Mouse (Mus musculus) testis, adult 2 months (tissue): Measurements from ENCODE around the gene Best1. TPM values are rescaled to one million over a fixed set of nuclear protein-coding genes. Genes with fewer than 3 reads are reported as not detected.

Experiments
- H3K27ac ChIP-seq: fragments of 200-500 bp; 2 replicates; pipeline ENCODE4 v1.5.1; 2012; ENCODE audit warnings: low read depth, low read length; ENCODE audit not compliant: control insufficient read depth, insufficient read depth
- H3K27me3 ChIP-seq: fragments of 200-500 bp; 2 replicates; pipeline ENCODE4 v1.6.1; 2012; ENCODE audit warnings: mild to moderate bottlenecking, low read length, moderate library complexity; ENCODE audit not compliant: control insufficient read depth, insufficient read depth
- H3K36me3 ChIP-seq: fragments of 200-500 bp; 2 replicates; pipeline ENCODE4 v1.6.1; 2012; ENCODE audit warnings: mild to moderate bottlenecking, low read length; ENCODE audit not compliant: control insufficient read depth, insufficient read depth
- H3K4me1 ChIP-seq: fragments of 200-500 bp; 2 replicates; pipeline ENCODE4 v1.6.1; 2012; ENCODE audit warnings: low read length; ENCODE audit not compliant: control insufficient read depth, insufficient read depth
- H3K4me3 ChIP-seq: fragments of 200-500 bp; 2 replicates; pipeline ENCODE4 v1.5.1; 2012; ENCODE audit warnings: low read depth, mild to moderate bottlenecking, low read length, moderate library complexity, mixed read lengths; ENCODE audit not compliant: control insufficient read depth
- CTCF ChIP-seq: fragments of 200-500 bp; IDR thresholded peaks from 2 replicates; pipeline ENCODE4 v1.5.1; 2012; ENCODE audit warnings: low read depth, mild to moderate bottlenecking, inconsistent platforms, low read length, moderate library complexity; ENCODE audit not compliant: control insufficient read depth, insufficient read depth, insufficient replicate concordance
- POLR2A ChIP-seq: fragments of 200-500 bp; IDR thresholded peaks from 2 replicates; pipeline ENCODE4 v1.6.1; 2012; ENCODE audit warnings: low read depth, mild to moderate bottlenecking, inconsistent platforms, low read length, moderate library complexity; ENCODE audit not compliant: control insufficient read depth
- polyA plus RNA-seq: library from polyadenylated mRNA; depleted of rRNA; stranded (reverse); fragments of >200 nt; gene quantifications from 2 replicates; pipeline ENCODE4 v1.2.3, GENCODE M21; 2012

The Best1 gene
- polyA plus RNA-seq, 1 experiment: 362 TPM

DNA sequence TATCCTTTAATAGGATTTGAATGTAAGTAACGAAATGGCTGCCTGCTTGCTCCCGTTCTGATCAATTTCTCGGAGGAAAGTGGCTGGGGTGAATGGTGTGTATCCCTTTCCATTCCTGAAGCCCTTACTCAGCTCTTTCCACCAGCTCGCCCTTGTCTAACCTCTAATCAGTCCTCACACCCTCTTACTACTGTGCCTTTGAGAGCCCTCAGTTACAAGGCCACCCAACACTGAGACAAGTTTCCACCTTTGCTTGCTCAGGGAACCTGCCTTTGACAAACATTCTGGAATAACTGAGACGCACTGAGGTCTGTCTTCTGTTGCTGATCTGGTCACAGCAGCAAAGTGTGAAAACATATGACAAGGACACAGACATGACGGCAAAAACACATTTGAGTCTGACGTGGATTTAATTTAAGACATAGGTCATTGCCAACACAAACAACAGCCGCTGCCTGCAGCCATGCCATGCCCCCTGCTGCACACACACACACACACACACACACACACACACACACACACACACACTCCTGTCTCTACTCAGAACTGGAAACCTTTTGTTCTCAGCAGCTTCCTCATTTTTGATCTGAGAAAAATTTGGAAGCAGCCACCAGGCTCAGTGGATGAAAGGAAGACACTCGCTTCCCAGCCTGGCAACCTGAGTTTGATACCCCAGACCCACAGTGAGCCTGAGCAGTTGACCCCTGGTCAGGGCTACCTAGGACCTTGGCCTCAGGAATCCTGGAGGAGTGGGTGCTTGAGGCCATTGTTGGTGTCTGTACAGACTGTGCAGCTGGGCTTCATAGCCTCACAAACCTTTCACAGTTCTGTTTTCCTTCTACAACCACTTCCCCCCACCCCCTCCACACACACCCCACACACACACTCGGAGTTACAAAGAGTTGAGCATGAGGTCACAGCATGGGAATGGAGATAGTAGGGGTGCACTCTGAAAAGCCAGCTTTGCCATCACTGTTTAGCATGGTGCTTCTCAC, 58.6 kb downstream of the Best1 start:
- Histone ChIP-seq H3K27ac (no peak overlapping the region), H3K27me3 (no peaks in the 10 kb centered on the region), H3K36me3 (no peaks in the 10 kb centered on the region), H3K4me3 (no peak overlapping the region), H3K4me1 (0 out of 2 replicates have a peak, but pooled peaks cover 3% of the 10 kb centered on the region)
- TF ChIP-seq POLR2A: no peak
- TF ChIP-seq CTCF: no peak

DNA sequence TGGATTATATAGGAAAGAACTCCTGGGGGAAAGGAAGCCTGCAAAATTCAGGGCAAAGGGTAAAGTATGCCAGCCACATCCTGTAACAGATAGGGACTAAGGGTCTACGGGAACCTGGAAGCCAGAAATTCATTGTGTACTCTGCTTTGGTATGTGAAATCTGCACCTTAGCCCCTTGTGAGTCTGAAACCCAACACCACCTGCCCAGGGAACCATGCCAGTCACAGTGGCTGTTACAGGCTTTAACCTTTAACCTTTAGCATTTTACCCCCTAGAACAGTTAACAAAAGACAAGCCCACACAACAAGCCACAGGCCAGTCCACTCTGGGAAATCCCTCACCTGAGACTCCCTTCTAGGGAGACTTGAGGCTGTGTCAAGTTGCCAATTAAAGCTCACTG, 59.6 kb downstream of the Best1 start:
- no peak overlapping the region for H3K27ac ChIP-seq
- no peaks in the 10 kb centered on the region for H3K36me3 ChIP-seq
- TF ChIP-seq POLR2A: no peak
- no peak for TF ChIP-seq CTCF
- 0 out of 2 replicates have a peak, but pooled peaks cover 3% of the 10 kb centered on the region for H3K4me1 ChIP-seq
- no peaks in the 10 kb centered on the region for H3K27me3 ChIP-seq
- no peak overlapping the region for H3K4me3 ChIP-seq

DNA sequence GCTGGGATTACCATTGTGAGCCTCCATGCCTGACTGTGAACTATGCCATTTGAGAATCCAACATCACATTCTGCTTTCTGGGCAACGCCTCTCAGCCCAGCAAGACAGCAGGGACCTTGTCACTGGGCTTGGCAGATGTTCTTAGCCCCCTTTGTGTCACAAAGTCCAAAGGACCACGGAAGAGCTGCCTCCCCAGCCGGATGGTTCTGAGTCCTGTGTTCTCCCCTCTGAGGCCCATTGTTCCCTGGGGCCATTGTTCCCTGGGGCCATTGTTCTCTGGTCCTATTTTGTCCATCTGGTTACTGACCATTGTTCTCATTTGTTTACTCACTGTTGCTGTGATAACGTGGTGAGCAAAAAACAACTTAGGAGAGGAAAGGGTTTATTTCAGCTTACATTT, 60.5 kb downstream of the Best1 start:
- H3K4me3 ChIP-seq: no peak overlapping the region
- H3K36me3 ChIP-seq: no peaks in the 10 kb centered on the region
- no peaks in the 10 kb centered on the region for H3K27me3 ChIP-seq
- TF ChIP-seq CTCF (no peak), POLR2A (no peak)
- 0 out of 2 replicates have a peak, but pooled peaks cover 3% of the 10 kb centered on the region for H3K4me1 ChIP-seq
- H3K27ac ChIP-seq: no peak overlapping the region

DNA sequence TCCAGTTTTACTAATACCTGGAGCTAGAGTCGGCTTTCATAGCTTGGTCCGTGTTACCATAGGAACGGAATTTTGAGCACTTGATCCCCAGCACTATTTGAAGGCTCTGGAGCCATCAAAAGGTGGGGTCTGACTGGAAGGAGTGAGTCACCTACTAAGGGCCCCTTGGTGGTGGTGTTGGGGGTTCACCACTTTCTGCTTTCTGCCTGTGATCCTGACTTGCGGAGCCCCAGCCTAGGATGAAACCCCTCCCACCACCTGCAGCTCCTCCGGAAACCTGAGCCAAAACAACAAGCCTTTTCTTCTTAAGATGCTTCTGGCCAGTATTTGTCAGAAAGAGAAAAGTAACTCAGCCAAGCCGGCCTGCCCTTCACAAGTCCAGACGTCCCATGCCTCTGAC, 61.6 kb downstream of the Best1 start:
- H3K4me3 ChIP-seq: no peak overlapping the region
- H3K4me1 ChIP-seq: 0 out of 2 replicates have a peak, but pooled peaks cover 3% of the 10 kb centered on the region
- no peaks in the 10 kb centered on the region for H3K36me3 ChIP-seq
- TF ChIP-seq CTCF (no peak), POLR2A (no peak)
- H3K27me3 ChIP-seq: no peaks in the 10 kb centered on the region
- no peak overlapping the region for H3K27ac ChIP-seq

DNA sequence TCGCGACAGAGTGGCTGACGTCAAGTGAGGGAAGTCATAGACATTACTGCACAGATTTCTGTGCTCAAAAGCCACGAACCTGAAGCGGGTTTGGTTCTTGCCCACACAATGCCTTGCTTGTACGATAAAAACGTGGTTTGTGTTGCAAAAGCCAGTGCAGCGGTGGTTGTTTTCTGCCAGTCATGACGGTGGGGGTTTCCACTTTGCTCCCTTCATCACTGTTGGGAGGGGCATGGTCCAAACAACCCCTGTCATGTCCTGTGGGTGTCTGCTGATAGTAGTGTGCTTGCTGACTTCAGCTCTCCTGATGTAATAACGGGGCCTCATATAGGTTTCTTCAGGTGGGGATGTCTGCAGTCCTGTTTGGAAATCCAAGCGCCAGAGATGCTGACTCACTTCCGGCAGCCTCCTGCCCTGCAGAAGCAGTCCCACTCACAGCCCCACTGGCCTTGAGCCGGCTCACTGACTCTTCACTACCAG, 62.6 kb downstream of the Best1 start:
- no peak overlapping the region for H3K27ac ChIP-seq
- H3K27me3 ChIP-seq: no peaks in the 10 kb centered on the region
- H3K4me3 ChIP-seq: no peak overlapping the region
- no peaks in the 10 kb centered on the region for H3K36me3 ChIP-seq
- TF ChIP-seq CTCF: no peak
- H3K4me1 ChIP-seq: 0 out of 2 replicates have a peak, but pooled peaks cover 3% of the 10 kb centered on the region

DNA sequence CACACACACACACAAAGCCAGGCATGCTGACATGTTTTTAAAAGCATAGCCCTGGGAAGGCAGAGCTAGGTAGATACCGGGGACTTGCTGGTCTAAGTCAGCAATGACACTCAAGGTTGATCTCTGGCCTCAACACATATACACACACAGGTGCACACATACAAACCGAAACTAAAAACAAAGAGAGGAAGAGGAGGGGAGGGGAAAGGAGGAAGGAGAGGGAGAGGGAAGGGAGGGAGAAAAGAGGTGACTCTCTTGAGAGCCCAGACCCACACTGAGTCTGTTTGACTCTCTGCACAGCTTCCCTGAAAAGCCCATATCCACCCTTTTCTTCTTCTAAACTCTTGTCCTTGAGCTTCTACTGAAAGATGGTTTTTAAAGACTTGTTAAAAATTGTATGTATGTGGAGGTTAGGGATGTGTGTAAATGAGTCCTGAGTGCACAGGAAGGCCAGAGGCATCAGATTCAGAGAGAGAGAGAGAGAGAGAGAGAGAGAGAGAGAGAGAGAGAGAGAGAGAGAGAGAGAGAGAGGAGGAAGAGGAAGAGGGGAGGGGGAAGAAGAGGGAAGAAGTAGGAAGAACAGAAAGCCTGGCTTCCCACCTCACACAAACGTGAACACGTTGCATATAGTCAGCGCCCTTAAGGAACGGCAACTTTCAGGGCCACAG, 63.1 kb downstream of the Best1 start:
- Histone ChIP-seq H3K27ac (no peak overlapping the region), H3K4me3 (no peak overlapping the region), H3K36me3 (no peaks in the 10 kb centered on the region), H3K4me1 (0 out of 2 replicates have a peak, but pooled peaks cover 3% of the 10 kb centered on the region), H3K27me3 (no peaks in the 10 kb centered on the region)
- TF ChIP-seq CTCF: no peak
- no peak for TF ChIP-seq POLR2A

DNA sequence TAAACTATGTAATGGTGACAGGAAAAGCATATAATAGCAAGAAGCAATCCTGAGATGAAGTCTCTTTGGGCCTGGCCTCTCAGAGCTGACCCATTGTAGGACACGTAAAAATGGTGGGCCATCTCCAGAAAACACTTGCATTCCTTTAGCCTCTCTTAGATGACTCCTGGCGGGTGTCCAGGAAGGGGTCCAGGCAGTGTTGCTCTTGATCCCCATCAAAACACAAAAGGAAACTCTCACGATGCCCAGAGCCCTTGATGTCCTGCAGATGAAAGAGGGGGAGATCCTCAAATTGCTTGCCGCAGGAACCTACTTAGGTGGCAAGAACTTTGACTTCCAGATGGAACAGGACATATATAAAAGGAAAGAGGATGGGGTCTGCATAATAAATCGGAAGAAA, 64.0 kb downstream of the Best1 start:
- Histone ChIP-seq H3K27ac (no peak overlapping the region), H3K27me3 (no peaks in the 10 kb centered on the region), H3K4me3 (no peak overlapping the region), H3K36me3 (no peaks in the 10 kb centered on the region), H3K4me1 (0 out of 2 replicates have a peak, but pooled peaks cover 3% of the 10 kb centered on the region)
- TF ChIP-seq POLR2A (no peak), CTCF (no peak)
